Mouse (Mus musculus) adrenal gland, adult 18-20 months (tissue): ENCODE data around the gene Trim24. TPM values are rescaled to one million over a fixed set of nuclear protein-coding genes. Genes with fewer than 3 reads are reported as not detected.
A peak's percentile ranks its signal among the peaks of the same experiment; 100 is the strongest.

ENCODE experiments used
- DNase-seq, 2 experiments: peaks; one replicate each; pipeline ENCODE4 v3.0.0; 2021 to 2022; ENCODE audit warnings: low spot score in 2 of 2
- total RNA-seq, 2 experiments: library from RNA; stranded (reverse); gene quantifications; 1 replicate in 1 of 2; 2 replicates in 1 of 2; pipeline ENCODE4 v1.2.3; 2021

Trim24 gene
- total RNA-seq, 2 experiments from 2014 or later, result 22.8 to 27.3 TPM

- DNase-seq, result no peak
Observed at GRCm38 (mm10) chr6:37862893-37863292, 7.7 kb upstream of the Trim24 start.

GRCm38 (mm10) chr6:37863961-37864730 is 6.5 kb upstream of the Trim24 start:
- DNase-seq, result no peak

GRCm38 (mm10) chr6:37871137-37871851 is 683 bp downstream of the Trim24 start:
- peak; percentile 52 to 58 for DNase-seq

GRCm38 (mm10) chr6:37872861-37873260 is 2.2 kb downstream of the Trim24 start:
- no peak for DNase-seq

- DNase-seq, result no peak
Observed at GRCm38 (mm10) chr6:37873731-37874130, 3.1 kb downstream of the Trim24 start.

- DNase-seq, result no peak
Observed at GRCm38 (mm10) chr6:37878206-37878605, 7.6 kb downstream of the Trim24 start.

GRCm38 (mm10) chr6:37880586-37880985 is 10.0 kb downstream of the Trim24 start:
- no peak for DNase-seq

- no peak for DNase-seq
Observed at GRCm38 (mm10) chr6:37893586-37893985, 23.0 kb downstream of the Trim24 start.

GRCm38 (mm10) chr6:37895646-37896435 is 25.2 kb downstream of the Trim24 start:
- DNase-seq, result no peak

GRCm38 (mm10) chr6:37900221-37900620 is 29.6 kb downstream of the Trim24 start:
- no peak for DNase-seq

- DNase-seq, result no peak
Observed at GRCm38 (mm10) chr6:37901791-37902190, 31.2 kb downstream of the Trim24 start.

- DNase-seq, result no peak
Observed at GRCm38 (mm10) chr6:37903810-37904209, 33.2 kb downstream of the Trim24 start.

- DNase-seq, result no peak
Observed at GRCm38 (mm10) chr6:37913525-37913924, 42.9 kb downstream of the Trim24 start.

GRCm38 (mm10) chr6:37925104-37925503 is 54.5 kb downstream of the Trim24 start:
- DNase-seq, result no peak

GRCm38 (mm10) chr6:37926751-37927150 is 56.1 kb downstream of the Trim24 start:
- no peak for DNase-seq

- DNase-seq, result no peak
Observed at GRCm38 (mm10) chr6:37936498-37936897, 65.9 kb downstream of the Trim24 start.

GRCm38 (mm10) chr6:37951306-37951705 is 80.7 kb downstream of the Trim24 start:
- DNase-seq, result no peak

GRCm38 (mm10) chr6:37967386-37967785 is 96.8 kb downstream of the Trim24 start:
- no peak for DNase-seq

GRCm38 (mm10) chr6:38007459-38007858 is 136.8 kb downstream of the Trim24 start:
- DNase-seq, result peak; percentile 32 to 47

- DNase-seq, result no peak
Observed at GRCm38 (mm10) chr6:38012829-38013228, 142.2 kb downstream of the Trim24 start.
